Mouse (Mus musculus) intestine, embryonic 15.5 days (tissue): ENCODE results near the gene Tmod4. TPM values are rescaled to one million over a fixed set of nuclear protein-coding genes. Genes with fewer than 3 reads are reported as not detected.
"Not testable (repeated sequence)": the region's sequence is repeated elsewhere in the genome, so short reads cannot be mapped to it uniquely, and the experiment has no call there.

Experiments used
- ATAC-seq: fragments of 200-750 bp; cut with Nextera tagmentation; 2 replicates; pipeline ENCODE4 v1.8.0; 2017; ENCODE audit warnings: moderate TSS enrichment, moderate library complexity
- H3K27ac ChIP-seq: fragments of 300-500 bp; sonication (generic); 2 replicates; pipeline ENCODE4 v1.5.1; 2015; ENCODE audit warnings: mild to moderate bottlenecking, inconsistent platforms
- H3K27me3 ChIP-seq: fragments of 300-500 bp; sonication (generic); replicated peaks from 2 replicates; pipeline ENCODE4 v1.6.1; 2015; ENCODE audit warnings: inconsistent platforms
- H3K36me3 ChIP-seq: fragments of 300-500 bp; sonication (generic); 2 replicates; pipeline ENCODE4 v1.6.1; 2015; ENCODE audit warnings: inconsistent platforms
- H3K4me1 ChIP-seq: fragments of 300-500 bp; sonication (generic); replicated peaks from 2 replicates; pipeline ENCODE4 v1.6.1; 2015; ENCODE audit warnings: inconsistent platforms
- H3K4me2 ChIP-seq: fragments of 300-500 bp; sonication (generic); replicated peaks from 2 replicates; pipeline ENCODE4 v1.6.1; 2015; ENCODE audit warnings: mild to moderate bottlenecking, inconsistent platforms
- H3K4me3 ChIP-seq: fragments of 300-500 bp; sonication (generic); replicated peaks from 2 replicates; pipeline ENCODE4 v1.5.1; 2015; ENCODE audit warnings: inconsistent platforms
- H3K9ac ChIP-seq: fragments of 300-500 bp; sonication (generic); 2 replicates; pipeline ENCODE4 v1.6.1; 2015; ENCODE audit warnings: inconsistent platforms
- H3K9me3 ChIP-seq: fragments of 300-500 bp; sonication (generic); 2 replicates; pipeline ENCODE4 v1.6.1; 2016; ENCODE audit warnings: inconsistent platforms
- WGBS: fragments of 180-500 bp; shearing (Covaris S2); methylation state at CpG from one replicate; pipeline ENCODE4 v1.1.7; 2015; 5-methylcytosine and 5-hydroxymethylcytosine counted together
- polyA plus RNA-seq: library from polyadenylated mRNA; unstranded; fragments of >200 nt; fragmentation: Nextera tagmentation; extraction: Ambion mirVana; gene quantifications from 2 replicates; pipeline ENCODE4 v1.2.1, GENCODE M21; 2015

Gene Tmod4
- polyA plus RNA-seq, 1 experiment from 2014 or later = 0.99 TPM

DNA sequence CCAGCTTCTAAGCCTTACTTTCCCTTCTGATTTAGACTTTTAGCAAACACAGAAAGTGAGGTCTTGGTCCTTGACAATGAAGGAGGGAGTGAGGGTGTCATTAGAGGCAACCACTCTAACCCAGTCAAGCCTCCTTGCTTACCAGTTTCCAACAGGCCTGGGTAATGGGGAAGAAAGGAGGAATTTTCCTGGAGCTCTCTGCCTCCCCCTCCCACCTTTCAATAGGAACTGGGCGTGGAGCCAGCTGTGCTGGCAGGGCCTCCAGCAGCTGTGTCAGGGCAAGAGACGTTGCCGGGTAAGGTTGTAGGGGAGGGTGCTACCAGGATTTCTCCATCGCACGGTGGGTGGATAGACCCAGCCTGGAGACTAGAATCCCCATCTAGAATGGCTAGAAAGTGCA lies 696 bp downstream of the Tmod4 start:
- no peak overlapping the region for H3K4me3 ChIP-seq
- peaks cover 19% of the 10 kb centered on the region for H3K36me3 ChIP-seq
- no peaks in the 10 kb centered on the region for H3K9me3 ChIP-seq
- 17% methylated on average over 5 of the region's 5 CpGs for WGBS
- H3K9ac ChIP-seq = no peak overlapping the region
- ATAC-seq = peak; percentile 32; the same call in 1 of the 2 replicates
- H3K27ac ChIP-seq = no peak overlapping the region
- no peak overlapping the region for H3K4me2 ChIP-seq
- H3K4me1 ChIP-seq = peaks cover 6% of the 10 kb centered on the region
- no peaks in the 10 kb centered on the region for H3K27me3 ChIP-seq

- H3K9ac ChIP-seq = no peak overlapping the region
- H3K9me3 ChIP-seq = no peaks in the 10 kb centered on the region
- ATAC-seq = no peak
- no peaks in the 10 kb centered on the region for H3K27me3 ChIP-seq
- no peak overlapping the region for H3K4me2 ChIP-seq
- WGBS = 40% methylated on average over 6 of the region's 6 CpGs
- no peak overlapping the region for H3K27ac ChIP-seq
- peaks cover 4% of the 10 kb centered on the region for H3K36me3 ChIP-seq
- peaks cover 9% of the 10 kb centered on the region for H3K4me1 ChIP-seq
- H3K4me3 ChIP-seq = no peak overlapping the region
These were observed 5.0 kb downstream of the Tmod4 start for GRCm38 (mm10) chr3:95129226-95129651.

- H3K9me3 ChIP-seq = no peaks in the 10 kb centered on the region
- H3K9ac ChIP-seq = no peak overlapping the region
- H3K27me3 ChIP-seq = no peaks in the 10 kb centered on the region
- WGBS = 80% methylated on average over 5 of the region's 5 CpGs
- H3K36me3 ChIP-seq = peaks cover 4% of the 10 kb centered on the region
- H3K4me2 ChIP-seq = no peak overlapping the region
- no peak overlapping the region for H3K4me3 ChIP-seq
- ATAC-seq = no peak
- H3K27ac ChIP-seq = no peak overlapping the region
- peaks cover 8% of the 10 kb centered on the region for H3K4me1 ChIP-seq
These were observed 5.8 kb downstream of the Tmod4 start for GRCm38 (mm10) chr3:95130081-95130480.

GRCm38 (mm10) chr3:95132389-95132788 lies 8.1 kb downstream of the Tmod4 start:
- H3K4me3 ChIP-seq, ATAC-seq, H3K4me2 ChIP-seq, H3K4me1 ChIP-seq, H3K27me3 ChIP-seq, H3K9me3 ChIP-seq, H3K36me3 ChIP-seq, H3K9ac ChIP-seq, H3K27ac ChIP-seq: not testable (repeated sequence)
- 89% methylated on average over 2 of the region's 2 CpGs for WGBS

- H3K27ac ChIP-seq = peak overlapping the region; percentile 63
- H3K9me3 ChIP-seq = no peaks in the 10 kb centered on the region
- peak overlapping the region; percentile 69 for H3K4me2 ChIP-seq
- 0 out of 2 replicates have a peak, but pooled peaks cover 8% of the 10 kb centered on the region for H3K4me1 ChIP-seq
- no peaks in the 10 kb centered on the region for H3K27me3 ChIP-seq
- H3K36me3 ChIP-seq = peaks cover 4% of the 10 kb centered on the region
- peak overlapping the region; percentile 67 for H3K9ac ChIP-seq
- H3K4me3 ChIP-seq = peak overlapping the region; percentile 59
- no peak for ATAC-seq
- WGBS = 52% methylated on average over 11 of the region's 11 CpGs
These were observed 8.9 kb downstream of the Tmod4 start for GRCm38 (mm10) chr3:95133176-95133575.

- H3K9me3 ChIP-seq = no peaks in the 10 kb centered on the region
- peaks cover 4% of the 10 kb centered on the region for H3K36me3 ChIP-seq
- ATAC-seq = peak; percentile 95
- peak within 1 kb of the TSS; percentile 67 for H3K9ac ChIP-seq
- WGBS = under 1% methylated on average over 20 of the region's 20 CpGs
- no peaks in the 10 kb centered on the region for H3K27me3 ChIP-seq
- peak within 1 kb of the TSS; percentile 69 for H3K4me2 ChIP-seq
- H3K4me1 ChIP-seq = 0 out of 2 replicates have a peak, but pooled peaks cover 8% of the 10 kb centered on the region
- H3K27ac ChIP-seq = peak within 1 kb of the TSS; percentile 63
- peak within 1 kb of the TSS; percentile 59 for H3K4me3 ChIP-seq
These were observed 9.4 kb downstream of the Tmod4 start, which contains the start of the genes Scnm1 and Lysmd1 for GRCm38 (mm10) chr3:95133680-95134101. Gene Scnm1, minus strand, starts transcription at chr3:95134011. Gene Lysmd1, plus strand, starts transcription at chr3:95134088.

GRCm38 (mm10) chr3:95134133-95134532 lies 9.9 kb downstream of the Tmod4 start:
- H3K27me3 ChIP-seq, H3K4me3 ChIP-seq, H3K4me1 ChIP-seq, H3K9me3 ChIP-seq, H3K9ac ChIP-seq, H3K36me3 ChIP-seq, H3K27ac ChIP-seq, H3K4me2 ChIP-seq: not testable (repeated sequence)
- ATAC-seq = peak; percentile 59
- WGBS = no CpG with 5 or more reads among the region's 12 CpGs

- H3K36me3 ChIP-seq = peaks cover 4% of the 10 kb centered on the region; the same call in 1 of the 2 replicates
- WGBS = 18% methylated on average over 6 of the region's 6 CpGs
- 0 out of 2 replicates have a peak, but pooled peaks cover 8% of the 10 kb centered on the region for H3K4me1 ChIP-seq
- ATAC-seq = peak; percentile 65
- H3K9ac ChIP-seq = no peak overlapping the region
- no peaks in the 10 kb centered on the region for H3K27me3 ChIP-seq
- 0 out of 2 replicates have a peak overlapping the region, but pooled peaks have one; percentile 9 for H3K27ac ChIP-seq
- H3K4me2 ChIP-seq = peak overlapping the region; percentile 67
- H3K9me3 ChIP-seq = no peaks in the 10 kb centered on the region
- H3K4me3 ChIP-seq = peak overlapping the region; percentile 30
These were observed 10.7 kb downstream of the Tmod4 start for GRCm38 (mm10) chr3:95135023-95135422.

DNA sequence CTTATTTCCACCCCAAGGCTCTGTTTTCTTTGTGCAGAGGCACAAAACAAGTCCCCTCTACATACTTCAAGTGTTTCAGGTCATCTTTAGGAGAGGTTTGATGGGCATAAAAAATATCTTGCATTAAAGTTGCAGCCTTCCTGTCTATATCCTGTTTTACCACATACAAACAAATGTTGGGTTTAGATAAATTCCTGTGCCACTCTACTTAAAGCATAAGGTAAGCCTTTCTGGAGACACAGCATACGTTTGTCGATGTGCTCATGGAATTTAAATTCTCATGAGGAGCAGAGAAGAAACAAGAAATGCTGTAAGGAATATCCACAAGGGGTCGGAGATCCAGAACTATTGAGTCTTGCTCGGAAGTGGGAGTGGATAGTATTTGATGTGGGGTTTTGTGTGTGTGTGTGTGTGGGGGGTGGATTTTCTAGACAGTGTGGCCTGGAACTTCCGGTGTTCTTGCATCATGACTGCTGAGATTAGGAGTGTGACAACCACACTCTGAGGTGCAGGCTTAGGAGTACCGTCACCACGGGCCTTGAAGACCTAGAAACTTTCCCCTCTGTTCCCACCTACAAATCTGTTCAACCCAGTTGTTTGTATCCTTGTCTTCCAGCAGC lies 11.3 kb downstream of the Tmod4 start:
- Histone ChIP-seq H3K9ac (no peak overlapping the region), H3K4me1 (0 out of 2 replicates have a peak, but pooled peaks cover 8% of the 10 kb centered on the region), H3K27ac (no peak overlapping the region), H3K4me3 (peak overlapping the region; percentile 30), H3K9me3 (no peaks in the 10 kb centered on the region), H3K36me3 (peaks cover 4% of the 10 kb centered on the region; the same call in 1 of the 2 replicates), H3K4me2 (peak overlapping the region; percentile 67), H3K27me3 (no peaks in the 10 kb centered on the region)
- no peak for ATAC-seq
- 79% methylated on average over 7 of the region's 7 CpGs for WGBS

GRCm38 (mm10) chr3:95136336-95136735 lies 12.1 kb downstream of the Tmod4 start:
- WGBS = 82% methylated on average over 3 of the region's 3 CpGs
- Histone ChIP-seq H3K27me3 (no peaks in the 10 kb centered on the region), H3K36me3 (no peaks in the 10 kb centered on the region; the same call in none of the 2 replicates), H3K4me2 (no peak overlapping the region), H3K27ac (no peak overlapping the region), H3K9me3 (no peaks in the 10 kb centered on the region), H3K4me3 (no peak overlapping the region), H3K9ac (no peak overlapping the region), H3K4me1 (0 out of 2 replicates have a peak, but pooled peaks cover 8% of the 10 kb centered on the region)
- no peak for ATAC-seq

DNA sequence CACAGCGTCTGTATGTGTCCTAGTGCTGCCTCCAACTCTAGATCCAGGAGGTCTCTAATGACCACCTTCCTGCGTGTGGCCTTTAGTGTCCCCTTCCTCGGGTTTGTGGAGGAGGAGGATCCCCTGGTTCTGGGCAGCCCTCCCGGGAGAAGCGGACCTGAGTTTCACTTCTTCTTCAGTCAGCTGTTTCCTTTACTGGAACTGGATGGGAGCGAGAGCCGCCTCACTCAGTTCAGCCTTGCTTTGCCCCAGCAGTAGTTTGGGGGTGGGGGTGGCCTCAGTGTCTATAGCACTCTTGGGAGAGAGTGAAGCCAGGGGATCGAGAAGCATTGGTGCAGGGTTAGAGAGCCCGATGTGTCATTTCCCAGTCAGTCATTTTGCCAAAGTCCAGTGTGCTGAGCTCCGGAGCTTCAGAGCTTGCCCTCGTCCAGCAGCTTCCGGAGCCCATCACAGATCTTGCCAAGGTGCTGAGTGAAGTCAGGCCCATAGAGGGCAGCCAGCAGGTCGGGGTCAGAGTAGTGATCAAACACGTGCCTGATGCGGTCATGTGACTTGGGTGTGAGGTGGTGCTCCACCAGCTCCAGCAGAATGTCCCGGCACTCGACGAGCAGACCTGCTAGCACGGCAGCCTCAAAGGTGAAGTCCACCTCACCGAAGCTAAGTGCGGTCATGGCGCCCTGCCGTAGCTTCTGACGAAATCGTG lies 15.5 kb downstream of the Tmod4 start:
- no peaks in the 10 kb centered on the region for H3K27me3 ChIP-seq
- H3K27ac ChIP-seq = no peak overlapping the region
- 0 out of 2 replicates have a peak, but pooled peaks cover 5% of the 10 kb centered on the region for H3K4me1 ChIP-seq

DNA sequence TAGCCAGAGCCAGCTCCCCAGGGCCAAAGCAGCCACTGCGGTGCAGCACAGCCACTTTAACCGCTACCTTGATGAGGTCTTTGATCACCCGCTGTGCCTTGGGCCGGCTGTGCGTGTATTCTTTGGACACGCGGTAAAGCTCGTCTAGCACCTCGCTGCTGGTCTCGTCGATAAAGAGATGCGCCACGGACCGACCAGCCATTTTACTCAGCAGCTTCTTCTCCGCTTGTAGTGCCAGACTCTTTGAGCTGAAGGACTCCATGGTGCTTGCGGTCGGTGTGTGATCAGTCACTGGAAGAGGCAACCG lies 16.0 kb downstream of the Tmod4 start:
- no peak for ATAC-seq
- no peak overlapping the region for H3K9ac ChIP-seq
- 68% methylated on average over 18 of the region's 18 CpGs for WGBS
- no peaks in the 10 kb centered on the region for H3K27me3 ChIP-seq
- 0 out of 2 replicates have a peak overlapping the region, but pooled peaks have one; percentile 17 for H3K4me2 ChIP-seq
- H3K27ac ChIP-seq = no peak overlapping the region
- 0 out of 2 replicates have a peak, but pooled peaks cover under 1% of the 10 kb centered on the region for H3K4me1 ChIP-seq
- H3K4me3 ChIP-seq = no peak overlapping the region
- H3K9me3 ChIP-seq = no peaks in the 10 kb centered on the region
- no peaks in the 10 kb centered on the region; the same call in none of the 2 replicates for H3K36me3 ChIP-seq

More for the DNA sequence above, 15.5 kb downstream of the Tmod4 start:
- 0 out of 2 replicates have a peak overlapping the region, but pooled peaks have one; percentile 17 for H3K4me2 ChIP-seq
- no peaks in the 10 kb centered on the region for H3K9me3 ChIP-seq
- no peaks in the 10 kb centered on the region; the same call in none of the 2 replicates for H3K36me3 ChIP-seq
- 72% methylated on average over 25 of the region's 25 CpGs for WGBS
- no peak overlapping the region for H3K4me3 ChIP-seq
- H3K9ac ChIP-seq = no peak overlapping the region
- no peak for ATAC-seq
